Mouse (Mus musculus) forebrain, embryonic 16.5 days (tissue): ENCODE measurements at regions not wholly inside any gene's neighbourhood (a gene's known extent, or its start where the extent isn't known, plus 50 kb on each side); places are given as distances from the start of the nearest gene placed in this dataset.
"Not testable (repeated sequence)": the region's sequence is repeated elsewhere in the genome, so short reads cannot be mapped to it uniquely, and the experiment has no call there.

Source experiments
- ATAC-seq: fragments of 200-750 bp; cut with Nextera tagmentation; 2 replicates; pipeline ENCODE4 v1.8.0; 2017; ENCODE audit warnings: mild to moderate bottlenecking, moderate library complexity
- H3K27ac ChIP-seq: fragments of 300-500 bp; sonication (generic); 2 replicates; pipeline ENCODE4 v1.5.1; 2014; ENCODE audit warnings: low read length, control low read depth
- H3K27me3 ChIP-seq: fragments of 300-500 bp; sonication (generic); replicated peaks from 2 replicates; pipeline ENCODE4 v1.6.1; 2014; ENCODE audit warnings: low read length; ENCODE audit not compliant: control insufficient read depth, insufficient read depth
- H3K36me3 ChIP-seq: fragments of 300-500 bp; sonication (generic); 2 replicates; pipeline ENCODE4 v1.6.1; 2014; ENCODE audit not compliant: control insufficient read depth, insufficient read depth
- H3K4me1 ChIP-seq: fragments of 300-500 bp; sonication (generic); replicated peaks from 2 replicates; pipeline ENCODE4 v1.6.1; 2014; ENCODE audit warnings: low read length; ENCODE audit not compliant: control insufficient read depth, insufficient read depth
- H3K4me2 ChIP-seq: fragments of 300-500 bp; sonication (generic); 2 replicates; pipeline ENCODE4 v1.6.1; 2014; ENCODE audit warnings: mild to moderate bottlenecking, low read length, control low read depth
- H3K4me3 ChIP-seq: fragments of 300-500 bp; sonication (generic); replicated peaks from 2 replicates; pipeline ENCODE4 v1.5.1; 2014; ENCODE audit warnings: mild to moderate bottlenecking, low read length, control low read depth
- H3K9ac ChIP-seq: fragments of 300-500 bp; sonication (generic); replicated peaks from 2 replicates; pipeline ENCODE4 v1.6.1; 2014; ENCODE audit warnings: low read depth, low read length, control low read depth
- H3K9me3 ChIP-seq: fragments of 300-500 bp; sonication (generic); 2 replicates; pipeline ENCODE4 v1.6.1; 2016; ENCODE audit warnings: low read length; ENCODE audit not compliant: control insufficient read depth
- WGBS: fragments of 180-500 bp; shearing (Covaris S2); extraction: QIAGEN DNeasy Blood & Tissue Kit; methylation state at CpG from one replicate; pipeline ENCODE4 v1.1.7; 2014; 5-methylcytosine and 5-hydroxymethylcytosine counted together

GRCm38 (mm10) chr15:90351898-90352297 lies 127.8 kb downstream of the Alg10b start:
- Histone ChIP-seq H3K4me3 (no peak overlapping the region), H3K27ac (no peak overlapping the region), H3K9ac (no peak overlapping the region), H3K36me3 (no peaks in the 10 kb centered on the region), H3K4me2 (no peak overlapping the region), H3K9me3 (peaks cover 3% of the 10 kb centered on the region; the same call in 1 of the 2 replicates), H3K27me3 (no peaks in the 10 kb centered on the region), H3K4me1 (no peaks in the 10 kb centered on the region)
- 86% methylated on average over 3 of the region's 3 CpGs for WGBS
- no peak for ATAC-seq

GRCm38 (mm10) chr15:90365656-90366055 lies 141.5 kb downstream of the Alg10b start:
- H3K4me3 ChIP-seq, result no peak overlapping the region
- ATAC-seq, result no peak
- no peaks in the 10 kb centered on the region for H3K4me1 ChIP-seq
- no peaks in the 10 kb centered on the region for H3K27me3 ChIP-seq
- H3K4me2 ChIP-seq, result no peak overlapping the region
- H3K9me3 ChIP-seq, result 0 out of 2 replicates have a peak, but pooled peaks cover 2% of the 10 kb centered on the region
- H3K9ac ChIP-seq, result no peak overlapping the region
- no peak overlapping the region for H3K27ac ChIP-seq
- no peaks in the 10 kb centered on the region for H3K36me3 ChIP-seq

DNA sequence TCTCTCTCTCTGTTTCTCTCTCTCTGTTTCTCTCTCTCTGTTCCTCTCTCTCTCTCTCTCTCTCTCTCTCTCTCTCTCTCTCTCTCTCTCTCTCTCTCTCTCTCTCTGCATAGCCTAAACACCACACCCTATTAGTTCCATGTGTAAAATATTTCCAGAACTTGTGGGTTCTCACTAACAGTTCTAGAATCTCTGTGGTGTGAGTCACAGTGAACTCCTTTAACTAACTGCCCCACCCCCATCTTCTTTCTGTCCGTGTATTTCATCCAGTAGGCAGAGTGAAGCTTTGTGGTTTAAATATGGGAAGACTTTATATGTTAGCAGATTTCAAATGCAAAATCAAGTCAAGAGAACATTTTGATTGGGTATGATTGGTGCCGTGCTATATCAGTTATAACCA lies 153.8 kb downstream of the Alg10b start:
- ATAC-seq, result no peak
- no peak overlapping the region for H3K4me3 ChIP-seq
- no peak overlapping the region for H3K9ac ChIP-seq
- H3K36me3 ChIP-seq, result no peaks in the 10 kb centered on the region
- H3K4me2 ChIP-seq, result no peak overlapping the region
- H3K27ac ChIP-seq, result no peak overlapping the region
- no peaks in the 10 kb centered on the region for H3K9me3 ChIP-seq
- no peaks in the 10 kb centered on the region for H3K4me1 ChIP-seq
- 94% methylated on average over 2 of the region's 2 CpGs for WGBS
- H3K27me3 ChIP-seq, result no peaks in the 10 kb centered on the region

DNA sequence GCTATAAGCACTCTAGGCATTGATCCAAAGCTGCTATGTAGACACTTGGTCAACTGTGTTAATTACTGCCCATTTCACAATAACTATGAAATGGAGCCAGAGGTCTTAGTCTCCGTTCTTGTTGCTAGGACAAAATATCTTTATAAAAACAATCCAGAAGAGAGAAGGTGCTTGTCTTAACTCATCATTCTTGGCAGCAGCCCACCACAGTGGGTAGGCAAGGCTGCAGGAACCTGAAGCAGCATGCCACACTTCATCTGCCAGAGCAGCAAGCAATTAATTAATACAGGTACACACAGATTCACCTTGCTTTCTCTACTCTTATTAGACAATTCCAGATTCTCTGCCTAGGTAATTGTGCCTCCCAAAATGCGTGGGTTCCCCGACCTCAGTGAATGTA lies 172.8 kb downstream of the Alg10b start:
- Histone ChIP-seq H3K27me3 (no peaks in the 10 kb centered on the region), H3K9me3 (no peaks in the 10 kb centered on the region), H3K36me3 (no peaks in the 10 kb centered on the region), H3K27ac (no peak overlapping the region), H3K4me3 (no peak overlapping the region), H3K9ac (no peak overlapping the region), H3K4me2 (no peak overlapping the region), H3K4me1 (no peaks in the 10 kb centered on the region)
- no peak for ATAC-seq
- 80% methylated on average over 3 of the region's 3 CpGs for WGBS

DNA sequence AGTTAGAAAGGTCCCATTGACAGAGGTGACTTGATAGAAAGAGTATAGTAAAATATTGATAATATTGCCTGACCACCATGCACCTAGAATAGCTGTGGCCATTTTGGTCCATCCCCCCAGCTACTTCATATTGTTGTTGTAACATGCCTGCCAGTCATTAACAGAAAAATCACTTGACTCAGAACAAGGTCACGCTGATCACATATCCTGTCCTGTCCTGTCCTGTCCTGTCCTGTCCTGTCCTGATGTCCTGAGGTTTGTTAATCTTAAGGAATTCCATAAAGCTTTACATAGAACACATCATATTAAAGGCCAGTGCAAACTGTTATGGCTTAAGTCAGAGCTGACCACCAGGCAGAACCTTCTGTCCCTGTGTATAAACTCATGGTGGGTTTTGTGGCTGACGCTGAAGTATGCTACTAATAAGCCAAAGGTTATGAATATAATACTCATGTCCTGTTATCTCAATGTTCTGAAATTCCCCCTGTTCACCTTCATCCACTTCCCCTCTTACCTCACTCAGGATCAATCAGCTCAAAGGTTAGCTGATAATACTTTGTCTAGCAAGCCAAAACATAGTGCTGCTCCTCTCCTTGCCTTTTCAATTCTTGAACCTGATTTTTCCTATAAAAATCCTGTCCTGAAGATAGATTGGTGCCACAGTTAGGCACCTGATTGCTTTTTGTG lies 173.7 kb downstream of the Alg10b start:
- Histone ChIP-seq H3K36me3 (no peaks in the 10 kb centered on the region), H3K27ac (no peak overlapping the region), H3K9ac (no peak overlapping the region), H3K9me3 (no peaks in the 10 kb centered on the region), H3K4me1 (no peaks in the 10 kb centered on the region), H3K4me2 (no peak overlapping the region), H3K27me3 (no peaks in the 10 kb centered on the region), H3K4me3 (no peak overlapping the region)
- ATAC-seq, result no peak
- 95% methylated on average over 2 of the region's 2 CpGs for WGBS

GRCm38 (mm10) chr15:90400326-90401280 lies 176.5 kb downstream of the Alg10b start:
- ATAC-seq, result no peak

DNA sequence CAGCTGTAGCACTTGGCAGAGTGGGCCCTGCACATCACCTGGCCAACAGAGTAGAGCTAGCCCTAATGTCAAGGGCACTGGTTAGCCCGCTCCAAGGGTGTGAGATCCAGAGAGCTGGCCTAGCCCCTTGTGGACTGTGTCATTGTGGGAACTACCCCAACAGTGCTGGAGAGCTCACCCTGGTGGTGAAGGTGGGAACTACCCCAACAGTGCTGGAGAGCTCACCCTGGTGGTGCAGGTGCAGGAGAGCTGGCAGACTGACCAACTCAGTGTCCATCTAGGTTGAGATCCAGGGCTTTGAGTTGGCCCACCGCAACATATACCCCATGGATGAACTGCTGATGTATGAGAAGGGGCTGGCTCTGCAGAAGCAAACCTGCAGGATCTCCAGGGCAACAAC lies 196.7 kb downstream of the Alg10b start:
- no peak for ATAC-seq
- H3K4me2 ChIP-seq, result no peak overlapping the region
- no peak overlapping the region for H3K27ac ChIP-seq
- H3K27me3 ChIP-seq, result no peaks in the 10 kb centered on the region
- H3K36me3 ChIP-seq, result no peaks in the 10 kb centered on the region
- 90% methylated on average over 2 of the region's 2 CpGs for WGBS
- no peaks in the 10 kb centered on the region for H3K9me3 ChIP-seq
- no peak overlapping the region for H3K9ac ChIP-seq
- no peaks in the 10 kb centered on the region for H3K4me1 ChIP-seq
- no peak overlapping the region for H3K4me3 ChIP-seq

More at GRCm38 (mm10) chr15:90400326-90401280, 176.5 kb downstream of the Alg10b start:
- Histone ChIP-seq H3K27ac (no peak overlapping the region), H3K4me1 (no peaks in the 10 kb centered on the region), H3K9me3 (no peaks in the 10 kb centered on the region), H3K4me3 (no peak overlapping the region), H3K36me3 (no peaks in the 10 kb centered on the region), H3K27me3 (no peaks in the 10 kb centered on the region), H3K9ac (no peak overlapping the region), H3K4me2 (no peak overlapping the region)
- 12% methylated on average over 5 of the region's 5 CpGs for WGBS

- Histone ChIP-seq H3K36me3 (no peaks in the 10 kb centered on the region), H3K4me3 (no peak overlapping the region), H3K9me3 (no peaks in the 10 kb centered on the region), H3K27ac (no peak overlapping the region), H3K9ac (no peak overlapping the region), H3K27me3 (no peaks in the 10 kb centered on the region), H3K4me2 (no peak overlapping the region), H3K4me1 (no peaks in the 10 kb centered on the region)
- WGBS, result 29% methylated on average over 5 of the region's 5 CpGs
- no peak for ATAC-seq
Observed at GRCm38 (mm10) chr15:90422122-90422614, 198.1 kb downstream of the Alg10b start.

DNA sequence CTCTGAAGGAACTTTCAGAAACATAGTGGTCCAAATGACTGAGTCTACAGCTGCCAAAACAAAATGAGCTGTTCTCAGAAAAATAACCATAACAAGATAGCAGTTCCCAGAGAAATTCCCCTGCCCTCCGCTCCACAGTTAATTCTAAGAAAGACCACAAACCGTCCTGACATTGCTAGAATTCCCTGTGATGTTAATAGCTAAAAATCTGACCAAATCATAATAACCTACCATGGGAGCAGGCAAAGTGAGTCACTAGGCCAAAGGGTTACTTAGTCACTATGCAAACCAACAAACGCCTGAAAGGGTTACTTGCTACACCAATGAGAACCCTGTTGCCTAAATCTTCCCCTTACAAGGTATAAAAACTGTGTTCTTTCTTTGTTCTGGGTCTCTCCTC lies 206.9 kb downstream of the Alg10b start:
- H3K4me2 ChIP-seq, ATAC-seq, H3K4me1 ChIP-seq, H3K9ac ChIP-seq, H3K9me3 ChIP-seq, H3K27me3 ChIP-seq, H3K27ac ChIP-seq, H3K4me3 ChIP-seq, H3K36me3 ChIP-seq: not testable (repeated sequence)
- 91% methylated on average over 3 of the region's 3 CpGs for WGBS
